In genomic region chr6:148214765-148215164, GRCm38 (mm10) we compare ENCODE assay signal across 9 mouse cellular contexts. TPM values are rescaled to one million over a fixed set of nuclear protein-coding genes. Genes with fewer than 3 reads are reported as not detected.
A peak's percentile ranks its signal among the peaks of the same experiment; 100 is the strongest.
DNase-seq lines count a peak whose midpoint lies in the region; ATAC-seq lines count a peak whose summit lies in the region.
"Had no signal": no experiment of that assay in that cellular context is flagged by ENCODE, and none has a peak within 500 bp of the region (broad histone marks: within the 10 kb centered on the region; RNA-seq: fewer than 3 reads in every experiment).

No protein-coding gene starts in this region.

- WGBS in midbrain, embryonic 11.5 days = 23% methylated on average over 5 of the region's 5 CpGs
- WGBS in midbrain, embryonic 13.5 days = 12% methylated on average over 5 of the region's 5 CpGs
- 15% methylated on average over 5 of the region's 5 CpGs for WGBS in limb, embryonic 11.5 days

- no peak overlapping the region for H3K9ac ChIP-seq in midbrain, embryonic 11.5 days (ENCODE audit: low read length)
- H3K9ac ChIP-seq in midbrain, embryonic 13.5 days (replicated peaks) = no peak overlapping the region
- H3K9ac ChIP-seq in limb, embryonic 11.5 days (ENCODE audit: low read length) = no peak overlapping the region
- H3K9ac ChIP-seq: heart, embryonic 15.5 days had no signal

- H3K9me3 ChIP-seq in midbrain, embryonic 11.5 days (ENCODE audit: control insufficient read depth, low read length) = no peaks in the 10 kb centered on the region
- no peaks in the 10 kb centered on the region for H3K9me3 ChIP-seq in midbrain, embryonic 13.5 days
- H3K9me3 ChIP-seq in limb, embryonic 11.5 days (ENCODE audit: control insufficient read depth, low read length) = no peaks in the 10 kb centered on the region
- H3K9me3 ChIP-seq: heart, embryonic 15.5 days had no signal

- H3K36me3 ChIP-seq in midbrain, embryonic 11.5 days (ENCODE audit: control insufficient read depth, insufficient read depth, low read length) = no peaks in the 10 kb centered on the region
- no peaks in the 10 kb centered on the region for H3K36me3 ChIP-seq in midbrain, embryonic 13.5 days
- H3K36me3 ChIP-seq in limb, embryonic 11.5 days (ENCODE audit: control insufficient read depth, insufficient read depth, low read length) = no peaks in the 10 kb centered on the region
- H3K36me3 ChIP-seq: heart, embryonic 15.5 days had no signal

- no peak overlapping the region for H3K27ac ChIP-seq in midbrain, embryonic 11.5 days (ENCODE audit: low read depth, low read length)
- H3K27ac ChIP-seq in midbrain, embryonic 13.5 days = no peak overlapping the region
- no peak overlapping the region for H3K27ac ChIP-seq in limb, embryonic 11.5 days (replicated peaks; ENCODE audit: low read depth, low read length)

- no peak for ATAC-seq in midbrain, embryonic 11.5 days (ENCODE audit: low FRiP score)
- no peak for ATAC-seq in midbrain, embryonic 13.5 days
- ATAC-seq in limb, embryonic 11.5 days (ENCODE audit: insufficient number of reproducible peaks, low FRiP score, low TSS enrichment, low read depth) = no peak

- DNase-seq in midbrain, embryonic 11.5 days (ENCODE audit: low spot score, missing footprints) = peak; percentile 93
- peak; percentile 34 for DNase-seq in T-cell, adult 2 months (ENCODE audit: low spot score)
- DNase-seq in cerebellum, postnatal 4 days (ENCODE audit: low spot score in 2 of 2) = peak; percentile 32 to 40
- DNase-seq in heart, postnatal 36 days = peak; percentile 37 to 48
- DNase-seq in limb, embryonic 11.5 days (ENCODE audit: low spot score) = peak; percentile 72
- DNase-seq in ovary, postnatal 36 days (ENCODE audit: low spot score) = peak; percentile 13
- DNase-seq in urinary bladder, postnatal 10 days (ENCODE audit: low spot score) = no peak

- H3K27me3 ChIP-seq in midbrain, embryonic 11.5 days (ENCODE audit: control insufficient read depth, insufficient read depth, low read length) = no peaks in the 10 kb centered on the region
- no peaks in the 10 kb centered on the region for H3K27me3 ChIP-seq in midbrain, embryonic 13.5 days
- no peaks in the 10 kb centered on the region for H3K27me3 ChIP-seq in limb, embryonic 11.5 days (ENCODE audit: control insufficient read depth, insufficient read depth, low read length)
- H3K27me3 ChIP-seq: heart, embryonic 15.5 days had no signal

- peaks cover 12% of the 10 kb centered on the region for H3K4me1 ChIP-seq in midbrain, embryonic 11.5 days (ENCODE audit: control insufficient read depth, insufficient read depth, low read length)
- H3K4me1 ChIP-seq in midbrain, embryonic 13.5 days (replicated peaks) = peaks cover 22% of the 10 kb centered on the region
- peaks cover 9% of the 10 kb centered on the region; the same call in 1 of the 2 replicates for H3K4me1 ChIP-seq in limb, embryonic 11.5 days (ENCODE audit: control insufficient read depth, insufficient read depth, low read length)

- H3K4me2 ChIP-seq in midbrain, embryonic 11.5 days = no peak overlapping the region
- H3K4me2 ChIP-seq in midbrain, embryonic 13.5 days (replicated peaks) = no peak overlapping the region
- no peak overlapping the region for H3K4me2 ChIP-seq in limb, embryonic 11.5 days (ENCODE audit: low read depth, severe bottlenecking)
- H3K4me2 ChIP-seq: heart, embryonic 15.5 days had no signal

- intact Hi-C loops in heart, postnatal 36 days (cut with DNase I) = loop anchor here (1.0 to 5.0 kb wide), 4 partner anchors 618 to 973 kb away; partner anchors contain the start of genes Amn1, Caprin2 and Ipo8

- no peak overlapping the region for H3K4me3 ChIP-seq in midbrain, embryonic 11.5 days (ENCODE audit: low read depth, low read length)
- no peak overlapping the region for H3K4me3 ChIP-seq in midbrain, embryonic 13.5 days (replicated peaks)
- no peak overlapping the region for H3K4me3 ChIP-seq in limb, embryonic 11.5 days (ENCODE audit: low read depth, low read length)
- H3K4me3 ChIP-seq: heart, embryonic 15.5 days had no signal

RNA-seq across cellular contexts. Expression of gene Ergic2, which starts 2.6 kb away (rescaled TPM):
- polyA plus RNA-seq in midbrain, embryonic 11.5 days (2014; fragmentation: Nextera tagmentation; extraction: Ambion mirVana) = 209 and 218 TPM in 2 replicates
- polyA plus RNA-seq in midbrain, embryonic 13.5 days (2015; fragmentation: Nextera tagmentation; extraction: Ambion mirVana) = 190 and 235 TPM in 2 replicates
- total RNA-seq in heart, postnatal 36 days (2021) = 10 to 100 TPM; 61.6 to 63.1 TPM
- 194 and 205 TPM in 2 replicates for polyA plus RNA-seq in limb, embryonic 11.5 days (2014; fragmentation: Nextera tagmentation; extraction: Ambion mirVana)
